Mouse (Mus musculus) forebrain, embryonic 11.5 days (tissue): ENCODE data around the gene Qdpr. TPM values are rescaled to one million over a fixed set of nuclear protein-coding genes. Genes with fewer than 3 reads are reported as not detected.

Source experiments
- ATAC-seq: fragments of 200-750 bp; cut with Nextera tagmentation; replicated peaks from 2 replicates; pipeline ENCODE4 v1.8.0; 2017; ENCODE audit warnings: moderate TSS enrichment; ENCODE audit not compliant: low FRiP score
- DNase-seq: peaks from one replicate; pipeline ENCODE4 v3.0.0-alpha.2; 2017; ENCODE audit warnings: low spot score
- H3K27ac ChIP-seq: fragments of 300-500 bp; sonication (generic); 2 replicates; pipeline ENCODE4 v1.5.1; 2014; ENCODE audit warnings: low read depth, low read length
- H3K27me3 ChIP-seq: fragments of 300-500 bp; sonication (generic); 2 replicates; pipeline ENCODE4 v1.6.1; 2014; ENCODE audit warnings: mild to moderate bottlenecking, low read length, mixed read lengths; ENCODE audit not compliant: control insufficient read depth, insufficient read depth
- H3K36me3 ChIP-seq: fragments of 300-500 bp; sonication (generic); 2 replicates; pipeline ENCODE4 v1.6.1; 2014; ENCODE audit warnings: mild to moderate bottlenecking, low read length, moderate library complexity, mixed read lengths; ENCODE audit not compliant: control insufficient read depth, insufficient read depth
- H3K4me1 ChIP-seq: fragments of 300-500 bp; sonication (generic); replicated peaks from 2 replicates; pipeline ENCODE4 v1.6.1; 2014; ENCODE audit warnings: low read length, mixed read lengths; ENCODE audit not compliant: control insufficient read depth, insufficient read depth
- H3K4me2 ChIP-seq: fragments of 300-500 bp; sonication (generic); 2 replicates; pipeline ENCODE4 v1.6.1; 2014; ENCODE audit warnings: low read depth, mild to moderate bottlenecking, low read length, moderate library complexity, mixed read lengths; ENCODE audit not compliant: severe bottlenecking
- H3K4me3 ChIP-seq: fragments of 300-500 bp; sonication (generic); 2 replicates; pipeline ENCODE4 v1.5.1; 2014; ENCODE audit warnings: low read depth, low read length
- H3K9ac ChIP-seq: fragments of 300-500 bp; sonication (generic); 2 replicates; pipeline ENCODE4 v1.6.1; 2014; ENCODE audit warnings: low read length
- H3K9me3 ChIP-seq: fragments of 300-500 bp; sonication (generic); 2 replicates; pipeline ENCODE4 v1.6.1; 2016; ENCODE audit warnings: low read length, mixed read lengths; ENCODE audit not compliant: control insufficient read depth
- WGBS: fragments of 180-500 bp; shearing (Covaris S2); extraction: QIAGEN DNeasy Blood & Tissue Kit; methylation state at CpG from one replicate; pipeline ENCODE4 v1.1.7; 2014; 5-methylcytosine and 5-hydroxymethylcytosine counted together
- polyA plus RNA-seq: library from polyadenylated mRNA; unstranded; fragments of >200 nt; fragmentation: Nextera tagmentation; extraction: Ambion mirVana; gene quantifications from 2 replicates; pipeline ENCODE4 v1.2.1, GENCODE M21; 2014

The Qdpr gene
- polyA plus RNA-seq, 1 experiment from 2014 or later: 97.3 TPM

GRCm38 (mm10) chr5:45475771-45476170, 25.7 kb upstream of the Qdpr start:
- 94% methylated on average over 5 of the region's 5 CpGs for WGBS
- H3K4me2 ChIP-seq: no peak overlapping the region
- H3K9ac ChIP-seq: no peak overlapping the region
- H3K27ac ChIP-seq: no peak overlapping the region
- no peak for ATAC-seq
- DNase-seq: no peak
- H3K27me3 ChIP-seq: no peaks in the 10 kb centered on the region
- no peak overlapping the region for H3K4me3 ChIP-seq
- H3K36me3 ChIP-seq: no peaks in the 10 kb centered on the region
- H3K9me3 ChIP-seq: no peaks in the 10 kb centered on the region
- no peaks in the 10 kb centered on the region; the same call in 1 of the 2 replicates for H3K4me1 ChIP-seq

GRCm38 (mm10) chr5:45474758-45475157, 24.7 kb upstream of the Qdpr start:
- Histone ChIP-seq H3K9ac (no peak overlapping the region), H3K27me3 (no peaks in the 10 kb centered on the region), H3K9me3 (no peaks in the 10 kb centered on the region), H3K36me3 (no peaks in the 10 kb centered on the region), H3K4me1 (no peaks in the 10 kb centered on the region; the same call in 1 of the 2 replicates), H3K4me2 (no peak overlapping the region), H3K27ac (no peak overlapping the region), H3K4me3 (no peak overlapping the region)
- ATAC-seq: no peak
- DNase-seq: no peak
- WGBS: 76% methylated on average over 3 of the region's 4 CpGs

GRCm38 (mm10) chr5:45474215-45474614, 24.2 kb upstream of the Qdpr start:
- H3K9ac ChIP-seq: no peak overlapping the region
- WGBS: 34% methylated on average over 6 of the region's 6 CpGs

GRCm38 (mm10) chr5:45473521-45473920, 23.5 kb upstream of the Qdpr start:
- Histone ChIP-seq H3K4me2 (no peak overlapping the region), H3K4me3 (no peak overlapping the region), H3K27me3 (no peaks in the 10 kb centered on the region), H3K27ac (no peak overlapping the region), H3K9me3 (no peaks in the 10 kb centered on the region), H3K9ac (no peak overlapping the region), H3K4me1 (no peaks in the 10 kb centered on the region; the same call in 1 of the 2 replicates), H3K36me3 (no peaks in the 10 kb centered on the region)
- 93% methylated on average over 1 of the region's 1 CpGs for WGBS
- ATAC-seq: no peak
- no peak for DNase-seq

More at GRCm38 (mm10) chr5:45474215-45474614, 24.2 kb upstream of the Qdpr start:
- 0 out of 2 replicates have a peak, but pooled peaks have one; percentile 36 for ATAC-seq
- Histone ChIP-seq H3K4me3 (no peak overlapping the region), H3K4me2 (no peak overlapping the region), H3K4me1 (no peaks in the 10 kb centered on the region; the same call in 1 of the 2 replicates), H3K27ac (no peak overlapping the region), H3K9me3 (no peaks in the 10 kb centered on the region), H3K36me3 (no peaks in the 10 kb centered on the region), H3K27me3 (no peaks in the 10 kb centered on the region)
- DNase-seq: no peak

GRCm38 (mm10) chr5:45472880-45473450, 22.9 kb upstream of the Qdpr start:
- Histone ChIP-seq H3K27ac (no peak overlapping the region), H3K27me3 (no peaks in the 10 kb centered on the region), H3K4me2 (no peak overlapping the region), H3K9me3 (no peaks in the 10 kb centered on the region), H3K36me3 (no peaks in the 10 kb centered on the region), H3K4me3 (no peak overlapping the region), H3K9ac (no peak overlapping the region), H3K4me1 (no peaks in the 10 kb centered on the region; the same call in 1 of the 2 replicates)
- DNase-seq: no peak
- ATAC-seq: no peak
- WGBS: 65% methylated on average over 7 of the region's 7 CpGs

- H3K4me1 ChIP-seq: no peaks in the 10 kb centered on the region; the same call in 1 of the 2 replicates
- H3K27me3 ChIP-seq: no peaks in the 10 kb centered on the region
- no peak overlapping the region for H3K4me3 ChIP-seq
- H3K36me3 ChIP-seq: no peaks in the 10 kb centered on the region
- no peak overlapping the region for H3K4me2 ChIP-seq
- H3K9me3 ChIP-seq: no peaks in the 10 kb centered on the region
- ATAC-seq: no peak
- WGBS: 46% methylated on average over 9 of the region's 9 CpGs
- no peak overlapping the region for H3K27ac ChIP-seq
- no peak overlapping the region for H3K9ac ChIP-seq
- no peak for DNase-seq
Measured at GRCm38 (mm10) chr5:45454456-45454855, 4.4 kb upstream of the Qdpr start.

GRCm38 (mm10) chr5:45453451-45453850, 3.4 kb upstream of the Qdpr start, which contains the start of gene Clrn2:
TSS of gene Clrn2 (plus strand) at chr5:45453751.
- Histone ChIP-seq H3K4me1 (no peaks in the 10 kb centered on the region; the same call in 1 of the 2 replicates), H3K27me3 (no peaks in the 10 kb centered on the region), H3K9ac (no peak within 1 kb of the TSS), H3K4me3 (no peak within 1 kb of the TSS), H3K9me3 (no peaks in the 10 kb centered on the region), H3K4me2 (no peak within 1 kb of the TSS), H3K27ac (no peak within 1 kb of the TSS), H3K36me3 (no peaks in the 10 kb centered on the region)
- ATAC-seq (no peak), DNase-seq (no peak)
- WGBS: 79% methylated on average over 6 of the region's 6 CpGs

GRCm38 (mm10) chr5:45449206-45449605, 830 bp downstream of the Qdpr start:
- H3K4me3 ChIP-seq: peak overlapping the region; percentile 47
- H3K4me2 ChIP-seq: peak overlapping the region; percentile 73
- DNase-seq (no peak), ATAC-seq (no peak)
- 6% methylated on average over 8 of the region's 8 CpGs for WGBS
- no peaks in the 10 kb centered on the region; the same call in 1 of the 2 replicates for H3K4me1 ChIP-seq
- H3K36me3 ChIP-seq: no peaks in the 10 kb centered on the region
- H3K9me3 ChIP-seq: no peaks in the 10 kb centered on the region
- H3K9ac ChIP-seq: peak overlapping the region; percentile 64; the same call in 1 of the 2 replicates
- no peaks in the 10 kb centered on the region for H3K27me3 ChIP-seq
- no peak overlapping the region for H3K27ac ChIP-seq

- WGBS: 28% methylated on average over 5 of the region's 5 CpGs
- H3K27me3 ChIP-seq: no peaks in the 10 kb centered on the region
- DNase-seq: no peak
- H3K4me2 ChIP-seq: peak overlapping the region; percentile 73
- H3K4me1 ChIP-seq: no peaks in the 10 kb centered on the region; the same call in 1 of the 2 replicates
- H3K4me3 ChIP-seq: no peak overlapping the region
- no peak overlapping the region for H3K27ac ChIP-seq
- H3K9ac ChIP-seq: no peak overlapping the region
- no peaks in the 10 kb centered on the region; the same call in 1 of the 2 replicates for H3K36me3 ChIP-seq
- no peaks in the 10 kb centered on the region for H3K9me3 ChIP-seq
- ATAC-seq: no peak
Measured at GRCm38 (mm10) chr5:45448676-45449075, 1.4 kb downstream of the Qdpr start.
